Mouse (Mus musculus) limb, embryonic 11.5 days (tissue): ENCODE measurements around the gene Dnajb8. TPM values are rescaled to one million over a fixed set of nuclear protein-coding genes. Genes with fewer than 3 reads are reported as not detected.

Source experiments
- ATAC-seq: fragments of 200-750 bp; cut with Nextera tagmentation; 2 replicates; pipeline ENCODE4 v1.8.0; 2017; ENCODE audit warnings: low read depth; ENCODE audit not compliant: insufficient number of reproducible peaks, low FRiP score, low TSS enrichment
- DNase-seq: peaks from one replicate; pipeline ENCODE4 v3.0.0-alpha.2; 2015; ENCODE audit warnings: low spot score
- H3K27ac ChIP-seq: fragments of 300-500 bp; sonication (generic); replicated peaks from 2 replicates; pipeline ENCODE4 v1.5.1; 2014; ENCODE audit warnings: low read depth, mild to moderate bottlenecking, low read length
- H3K27me3 ChIP-seq: fragments of 300-500 bp; sonication (generic); 2 replicates; pipeline ENCODE4 v1.6.1; 2014; ENCODE audit warnings: mild to moderate bottlenecking, low read length, mixed read lengths; ENCODE audit not compliant: control insufficient read depth, insufficient read depth
- H3K36me3 ChIP-seq: fragments of 300-500 bp; sonication (generic); 2 replicates; pipeline ENCODE4 v1.6.1; 2014; ENCODE audit warnings: mild to moderate bottlenecking, low read length, moderate library complexity, mixed read lengths; ENCODE audit not compliant: control insufficient read depth, insufficient read depth
- H3K4me1 ChIP-seq: fragments of 300-500 bp; sonication (generic); 2 replicates; pipeline ENCODE4 v1.6.1; 2014; ENCODE audit warnings: low read length, mixed read lengths; ENCODE audit not compliant: control insufficient read depth, insufficient read depth
- H3K4me2 ChIP-seq: fragments of 300-500 bp; sonication (generic); 2 replicates; pipeline ENCODE4 v1.6.1; 2014; ENCODE audit warnings: low read depth, mild to moderate bottlenecking, moderate library complexity; ENCODE audit not compliant: severe bottlenecking
- H3K4me3 ChIP-seq: fragments of 300-500 bp; sonication (generic); 2 replicates; pipeline ENCODE4 v1.5.1; 2014; ENCODE audit warnings: low read depth, low read length
- H3K9ac ChIP-seq: fragments of 300-500 bp; sonication (generic); 2 replicates; pipeline ENCODE4 v1.6.1; 2014; ENCODE audit warnings: mild to moderate bottlenecking, low read length
- H3K9me3 ChIP-seq: fragments of 300-500 bp; sonication (generic); 2 replicates; pipeline ENCODE4 v1.6.1; 2016; ENCODE audit warnings: low read length; ENCODE audit not compliant: control insufficient read depth
- WGBS: fragments of 180-500 bp; shearing (Covaris S2); extraction: QIAGEN DNeasy Blood & Tissue Kit; methylation state at CpG from one replicate; pipeline ENCODE4 v1.1.7; 2014; 5-methylcytosine and 5-hydroxymethylcytosine counted together
- polyA plus RNA-seq: library from polyadenylated mRNA; unstranded; fragments of >200 nt; fragmentation: Nextera tagmentation; extraction: Ambion mirVana; gene quantifications from 2 replicates; pipeline ENCODE4 v1.2.1, GENCODE M21; 2014

Gene Dnajb8
- polyA plus RNA-seq, 1 experiment from 2014 or later = not detected

- DNase-seq = no peak
- H3K27me3 ChIP-seq = no peaks in the 10 kb centered on the region
- no peaks in the 10 kb centered on the region for H3K36me3 ChIP-seq
- H3K4me3 ChIP-seq = no peak overlapping the region
- H3K9ac ChIP-seq = no peak overlapping the region
- H3K27ac ChIP-seq = no peak overlapping the region
- 74% methylated on average over 1 of the region's 1 CpGs for WGBS
- H3K4me1 ChIP-seq = no peaks in the 10 kb centered on the region
- no peaks in the 10 kb centered on the region for H3K9me3 ChIP-seq
- no peak for ATAC-seq
- no peak overlapping the region for H3K4me2 ChIP-seq
Measured at GRCm38 (mm10) chr6:88251396-88251795, 29.3 kb downstream of the Dnajb8 start.

- no peaks in the 10 kb centered on the region for H3K4me1 ChIP-seq
- H3K27ac ChIP-seq = no peak overlapping the region
- ATAC-seq (no peak), DNase-seq (no peak)
- H3K36me3 ChIP-seq = no peaks in the 10 kb centered on the region
- H3K27me3 ChIP-seq = no peaks in the 10 kb centered on the region
- no peak overlapping the region for H3K9ac ChIP-seq
- no peaks in the 10 kb centered on the region for H3K9me3 ChIP-seq
- WGBS = 90% methylated on average over 7 of the region's 7 CpGs
- H3K4me2 ChIP-seq = no peak overlapping the region
- no peak overlapping the region for H3K4me3 ChIP-seq
Measured at GRCm38 (mm10) chr6:88251798-88252478, 29.9 kb downstream of the Dnajb8 start.

- Histone ChIP-seq H3K4me3 (no peak overlapping the region), H3K9me3 (no peaks in the 10 kb centered on the region), H3K9ac (no peak overlapping the region), H3K36me3 (no peaks in the 10 kb centered on the region), H3K27ac (no peak overlapping the region), H3K4me1 (no peaks in the 10 kb centered on the region), H3K4me2 (no peak overlapping the region), H3K27me3 (no peaks in the 10 kb centered on the region)
- DNase-seq = no peak
- WGBS = 80% methylated on average over 6 of the region's 6 CpGs
- no peak for ATAC-seq
Measured at GRCm38 (mm10) chr6:88254082-88254481, 32.0 kb downstream of the Dnajb8 start.

GRCm38 (mm10) chr6:88255435-88255834 is 33.4 kb downstream of the Dnajb8 start:
- H3K4me2 ChIP-seq = no peak overlapping the region
- DNase-seq = no peak
- no peaks in the 10 kb centered on the region for H3K4me1 ChIP-seq
- no peaks in the 10 kb centered on the region for H3K27me3 ChIP-seq
- no peaks in the 10 kb centered on the region for H3K36me3 ChIP-seq
- WGBS = 86% methylated on average over 4 of the region's 4 CpGs
- H3K4me3 ChIP-seq = no peak overlapping the region
- no peaks in the 10 kb centered on the region for H3K9me3 ChIP-seq
- H3K27ac ChIP-seq = no peak overlapping the region
- H3K9ac ChIP-seq = no peak overlapping the region
- no peak for ATAC-seq

GRCm38 (mm10) chr6:88259621-88260020 is 37.6 kb downstream of the Dnajb8 start:
- WGBS = 90% methylated on average over 3 of the region's 3 CpGs
- no peak overlapping the region for H3K4me3 ChIP-seq
- DNase-seq (no peak), ATAC-seq (no peak)
- no peaks in the 10 kb centered on the region for H3K27me3 ChIP-seq
- H3K9ac ChIP-seq = no peak overlapping the region
- no peaks in the 10 kb centered on the region for H3K9me3 ChIP-seq
- peaks cover 7% of the 10 kb centered on the region; the same call in 1 of the 2 replicates for H3K4me1 ChIP-seq
- H3K4me2 ChIP-seq = no peak overlapping the region
- no peak overlapping the region for H3K27ac ChIP-seq
- H3K36me3 ChIP-seq = no peaks in the 10 kb centered on the region

GRCm38 (mm10) chr6:88260645-88261044 is 38.6 kb downstream of the Dnajb8 start:
- DNase-seq = no peak
- WGBS = 86% methylated on average over 3 of the region's 3 CpGs

GRCm38 (mm10) chr6:88262160-88262559 is 40.1 kb downstream of the Dnajb8 start:
- H3K4me1 ChIP-seq = peaks cover 7% of the 10 kb centered on the region; the same call in 1 of the 2 replicates
- no peak for ATAC-seq
- no peak overlapping the region for H3K27ac ChIP-seq
- DNase-seq = no peak
- H3K36me3 ChIP-seq = no peaks in the 10 kb centered on the region
- H3K9ac ChIP-seq = no peak overlapping the region
- no peaks in the 10 kb centered on the region for H3K27me3 ChIP-seq
- H3K4me2 ChIP-seq = no peak overlapping the region
- WGBS = 15% methylated on average over 9 of the region's 9 CpGs
- H3K9me3 ChIP-seq = no peaks in the 10 kb centered on the region
- H3K4me3 ChIP-seq = no peak overlapping the region

More at GRCm38 (mm10) chr6:88260645-88261044, 38.6 kb downstream of the Dnajb8 start:
- Histone ChIP-seq H3K4me2 (no peak overlapping the region), H3K27ac (no peak overlapping the region), H3K36me3 (no peaks in the 10 kb centered on the region), H3K27me3 (no peaks in the 10 kb centered on the region), H3K4me1 (peaks cover 7% of the 10 kb centered on the region; the same call in 1 of the 2 replicates), H3K4me3 (no peak overlapping the region), H3K9ac (no peak overlapping the region), H3K9me3 (no peaks in the 10 kb centered on the region)
- ATAC-seq = no peak

GRCm38 (mm10) chr6:88265355-88265754 is 43.3 kb downstream of the Dnajb8 start:
- no peaks in the 10 kb centered on the region for H3K27me3 ChIP-seq
- H3K4me1 ChIP-seq = peaks cover 7% of the 10 kb centered on the region; the same call in 1 of the 2 replicates
- whole genome bisulfite sequencing = 88% methylated on average over 1 of the region's 1 CpGs
- ATAC-seq (no peak), DNase-seq (no peak)
- H3K9ac ChIP-seq = no peak overlapping the region
- H3K36me3 ChIP-seq = no peaks in the 10 kb centered on the region
- H3K9me3 ChIP-seq = no peaks in the 10 kb centered on the region
- no peak overlapping the region for H3K4me3 ChIP-seq
- no peak overlapping the region for H3K27ac ChIP-seq
- H3K4me2 ChIP-seq = no peak overlapping the region

- no peak for DNase-seq
- Histone ChIP-seq H3K4me2 (no peak overlapping the region), H3K9ac (no peak overlapping the region), H3K27me3 (no peaks in the 10 kb centered on the region), H3K27ac (no peak overlapping the region), H3K4me1 (peaks cover 7% of the 10 kb centered on the region; the same call in 1 of the 2 replicates), H3K4me3 (no peak overlapping the region), H3K9me3 (no peaks in the 10 kb centered on the region), H3K36me3 (no peaks in the 10 kb centered on the region)
- no peak for ATAC-seq
- WGBS = 86% methylated on average over 3 of the region's 3 CpGs
Measured at GRCm38 (mm10) chr6:88266055-88266454, 44.0 kb downstream of the Dnajb8 start.
